In genomic region chr6:115231836-115232235, GRCm38 (mm10) we compare ENCODE assay signal across 31 mouse cellular contexts. TPM values are rescaled to one million over a fixed set of nuclear protein-coding genes. Genes with fewer than 3 reads are reported as not detected.
DNase-seq lines count a peak whose midpoint lies in the region; ATAC-seq and TF ChIP-seq lines count a peak whose summit lies in the region.
"Had no signal": no experiment of that assay in that cellular context is flagged by ENCODE, and none has a peak within 500 bp of the region (broad histone marks: within the 10 kb centered on the region; RNA-seq: fewer than 3 reads in every experiment).

No protein-coding gene starts in this region.

- H3K4me1 ChIP-seq in heart, adult 2 months (ENCODE audit: control insufficient read depth, insufficient read depth, low read length): peaks cover 6% of the 10 kb centered on the region
- peaks cover 13% of the 10 kb centered on the region for H3K4me1 ChIP-seq in stomach, embryonic 16.5 days (ENCODE audit: control insufficient read depth, insufficient read depth, low read length)
- H3K4me1 ChIP-seq: hindbrain, embryonic 12.5 days; kidney, embryonic 15.5 days; limb, embryonic 15.5 days; liver, embryonic 15.5 days; midbrain, embryonic 15.5 days; neural tube, embryonic 13.5 days had no signal

- H3K27ac ChIP-seq in heart, adult 2 months: peak overlapping the region; percentile 87
- H3K27ac ChIP-seq in layer of hippocampus, adult 2 months: peak overlapping the region; percentile 68
- peak overlapping the region; percentile 29; the same call in 1 of the 2 replicates for H3K27ac ChIP-seq in stomach, embryonic 16.5 days (ENCODE audit: low read length)
- H3K27ac ChIP-seq: hindbrain, embryonic 12.5 days; kidney, embryonic 15.5 days; limb, embryonic 15.5 days; liver, embryonic 15.5 days; macrophage; midbrain, embryonic 15.5 days; neural tube, embryonic 13.5 days had no signal

- DNase-seq in heart, adult 2 months: peak in 1 of 2 experiments; percentile 14
- DNase-seq in heart, postnatal 4 days: no peak
- DNase-seq in layer of hippocampus, adult 2 months (ENCODE audit: low spot score in 2 of 2): no peak
- no peak for DNase-seq in layer of hippocampus, adult 18-20 months (ENCODE audit: low spot score in 2 of 2)
- peak; percentile 70 for DNase-seq in NIH3T3 (ENCODE audit: low read depth)
- DNase-seq in frontal cortex, postnatal 36 days (ENCODE audit: low spot score in 2 of 2): no peak
- DNase-seq: cerebellum, adult 11-12 months; gastrocnemius, postnatal 14 days; kidney, adult 11 months; kidney, postnatal 36 days; layer of hippocampus, adult 9-11 months; left cerebral cortex, postnatal 4 days; retina, postnatal 1 day; right cerebral cortex, postnatal 25 days; thymus, adult 2 months had no signal

- H3K9me3 ChIP-seq in stomach, embryonic 16.5 days (replicated peaks; ENCODE audit: control insufficient read depth, low read length): no peaks in the 10 kb centered on the region
- H3K9me3 ChIP-seq: hindbrain, embryonic 12.5 days; kidney, embryonic 15.5 days; limb, embryonic 15.5 days; liver, embryonic 15.5 days; midbrain, embryonic 15.5 days; neural tube, embryonic 13.5 days had no signal

- no peak for TF ChIP-seq POLR2A in heart, adult 2 months (IDR thresholded peaks at IDR 0.05; ENCODE audit: insufficient read depth, low read depth, low read length)

- no peaks in the 10 kb centered on the region for H3K79me2 ChIP-seq in heart, adult 2 months (replicated peaks; ENCODE audit: control insufficient read depth, insufficient read depth, low read length)

- H3K4me2 ChIP-seq in stomach, embryonic 16.5 days (ENCODE audit: low read depth, low read length): no peak overlapping the region
- H3K4me2 ChIP-seq: hindbrain, embryonic 12.5 days; kidney, embryonic 15.5 days; limb, embryonic 15.5 days; liver, embryonic 15.5 days; midbrain, embryonic 15.5 days; neural tube, embryonic 13.5 days had no signal

- intact Hi-C loops in heart, adult 2 months (cut with DNase I): loop anchor here (1.0 to 10.0 kb wide), 3 partner anchors 8 to 1410 kb away; no protein-coding TSS in a partner anchor

- no peaks in the 10 kb centered on the region for H3K27me3 ChIP-seq in heart, adult 2 months (ENCODE audit: control insufficient read depth, insufficient read depth, low read length)
- H3K27me3 ChIP-seq in stomach, embryonic 16.5 days (ENCODE audit: control insufficient read depth, insufficient read depth, low read length): no peaks in the 10 kb centered on the region
- H3K27me3 ChIP-seq: hindbrain, embryonic 12.5 days; kidney, embryonic 15.5 days; limb, embryonic 15.5 days; liver, embryonic 15.5 days; midbrain, embryonic 15.5 days; neural tube, embryonic 13.5 days had no signal

- ATAC-seq in stomach, embryonic 16.5 days (ENCODE audit: insufficient read depth, low FRiP score): no peak
- ATAC-seq: CD4-positive, CD25-positive, alpha-beta regulatory T cell, adult 4 months; forebrain, embryonic 14.5 days; midbrain, embryonic 15.5 days had no signal

- 29% methylated on average over 4 of the region's 4 CpGs for WGBS in heart, adult 2 months
- WGBS in stomach, embryonic 16.5 days: 62% methylated on average over 4 of the region's 4 CpGs

- 0 out of 2 replicates have a peak, but pooled peaks have one; percentile 65 for TF ChIP-seq EP300 in heart, adult 2 months (IDR thresholded peaks at IDR 0.05; ENCODE audit: insufficient read depth, low read depth, low read length)

- H3K4me3 ChIP-seq in heart, adult 2 months: no peak overlapping the region
- no peak overlapping the region for H3K4me3 ChIP-seq in layer of hippocampus, adult 2 months
- H3K4me3 ChIP-seq in stomach, embryonic 16.5 days (replicated peaks; ENCODE audit: low read length): no peak overlapping the region
- H3K4me3 ChIP-seq: hindbrain, embryonic 12.5 days; kidney, embryonic 15.5 days; limb, embryonic 15.5 days; liver, embryonic 15.5 days; midbrain, embryonic 15.5 days; neural tube, embryonic 13.5 days had no signal

- H3K36me3 ChIP-seq in heart, adult 2 months (ENCODE audit: control insufficient read depth, insufficient read depth, low read length): peaks cover 14% of the 10 kb centered on the region
- H3K36me3 ChIP-seq in stomach, embryonic 16.5 days (ENCODE audit: control insufficient read depth, insufficient read depth, low read length): no peaks in the 10 kb centered on the region
- H3K36me3 ChIP-seq: hindbrain, embryonic 12.5 days; kidney, embryonic 15.5 days; limb, embryonic 15.5 days; liver, embryonic 15.5 days; midbrain, embryonic 15.5 days; neural tube, embryonic 13.5 days had no signal

- H3K9ac ChIP-seq in heart, adult 2 months (ENCODE audit: low read depth, low read length): peak overlapping the region; percentile 38; the same call in 1 of the 2 replicates
- no peak overlapping the region for H3K9ac ChIP-seq in stomach, embryonic 16.5 days (ENCODE audit: low read length)
- H3K9ac ChIP-seq: hindbrain, embryonic 12.5 days; kidney, embryonic 15.5 days; limb, embryonic 15.5 days; liver, embryonic 15.5 days; midbrain, embryonic 15.5 days; neural tube, embryonic 13.5 days had no signal

- no peak for TF ChIP-seq CTCF in heart, adult 2 months (IDR thresholded peaks at IDR 0.05)
- TF ChIP-seq CTCF in layer of hippocampus, adult 2 months (conservative IDR thresholded peaks at IDR 0.05): no peak

RNA-seq across cellular contexts. Expression of gene Gm17482, which starts 4.7 kb away (rescaled TPM):
- total RNA-seq in heart, adult 2 months (2021): not detected
- polyA plus RNA-seq in heart, adult 2 months (2012; rRNA removed): not detected in 2 replicates
- total RNA-seq in heart, postnatal 4 days (2021): not detected
- total RNA-seq in layer of hippocampus, adult 2 months (2021): not detected
- total RNA-seq in layer of hippocampus, adult 18-20 months (2021): not detected
- polyA plus RNA-seq in stomach, embryonic 16.5 days (2015; fragmentation: Nextera tagmentation; extraction: Ambion mirVana): not detected in 2 replicates
- total RNA-seq: adrenal gland, adult 18-20 months; adrenal gland, postnatal 4 days; gastrocnemius, postnatal 14 days; left cerebral cortex, adult 8-10 months; left cerebral cortex, postnatal 4 days had no signal
- polyA plus RNA-seq: CD4-positive, CD25-positive, alpha-beta regulatory T cell, adult 4 months; embryonic facial prominence, embryonic 14.5 days; forebrain, embryonic 14.5 days; hindbrain, embryonic 12.5 days; kidney, embryonic 15.5 days; limb, embryonic 15.5 days; liver, embryonic 15.5 days; lung, embryonic 16.5 days; macrophage; midbrain, embryonic 15.5 days; neural tube, embryonic 13.5 days; stomach, embryonic 14.5 days; thymus, adult 2 months had no signal

RNA-seq across cellular contexts. Expression of gene Timp4, which starts 20.2 kb away (rescaled TPM):
- total RNA-seq in heart, adult 2 months (2021): 10 to 100 TPM; 29.9 to 41.5 TPM
- polyA plus RNA-seq in heart, adult 2 months (2012; rRNA removed): 24.6 and 37.7 TPM in 2 replicates
- 1 to 10 TPM; 1.3 to 2.2 TPM for total RNA-seq in heart, postnatal 4 days (2021)
- total RNA-seq in layer of hippocampus, adult 2 months (2021): 10 to 100 TPM; 19.4 to 22.6 TPM
- 10 to 100 TPM; 19.9 to 22.0 TPM for total RNA-seq in layer of hippocampus, adult 18-20 months (2021)
- polyA plus RNA-seq in stomach, embryonic 16.5 days (2015; fragmentation: Nextera tagmentation; extraction: Ambion mirVana): 1.1 and 1.4 TPM in 2 replicates
- polyA plus RNA-seq: macrophage had no signal

Comparison
In these comparisons a context has a peak if more than half of its experiments do, and no peak if none do; other contexts are left out.
1. RNA of gene Timp4, which starts 20.2 kb away (total RNA-seq): 29.9 to 41.5 TPM in heart, adult 2 months, 19.4 to 22.6 TPM in layer of hippocampus, adult 2 months and 19.9 to 22.0 TPM in layer of hippocampus, adult 18-20 months; 1.3 to 2.2 TPM in heart, postnatal 4 days; every median in the first group is over 4 times any median in the second.
2. H3K27ac ChIP-seq: peak in every context shown above with its lines; median percentile 87 in heart, adult 2 months; 68 in layer of hippocampus, adult 2 months; 29 in stomach, embryonic 16.5 days.